Mouse (Mus musculus): ENCODE results near the gene Cyp2d34.

Cyp2d34 gene

DNA sequence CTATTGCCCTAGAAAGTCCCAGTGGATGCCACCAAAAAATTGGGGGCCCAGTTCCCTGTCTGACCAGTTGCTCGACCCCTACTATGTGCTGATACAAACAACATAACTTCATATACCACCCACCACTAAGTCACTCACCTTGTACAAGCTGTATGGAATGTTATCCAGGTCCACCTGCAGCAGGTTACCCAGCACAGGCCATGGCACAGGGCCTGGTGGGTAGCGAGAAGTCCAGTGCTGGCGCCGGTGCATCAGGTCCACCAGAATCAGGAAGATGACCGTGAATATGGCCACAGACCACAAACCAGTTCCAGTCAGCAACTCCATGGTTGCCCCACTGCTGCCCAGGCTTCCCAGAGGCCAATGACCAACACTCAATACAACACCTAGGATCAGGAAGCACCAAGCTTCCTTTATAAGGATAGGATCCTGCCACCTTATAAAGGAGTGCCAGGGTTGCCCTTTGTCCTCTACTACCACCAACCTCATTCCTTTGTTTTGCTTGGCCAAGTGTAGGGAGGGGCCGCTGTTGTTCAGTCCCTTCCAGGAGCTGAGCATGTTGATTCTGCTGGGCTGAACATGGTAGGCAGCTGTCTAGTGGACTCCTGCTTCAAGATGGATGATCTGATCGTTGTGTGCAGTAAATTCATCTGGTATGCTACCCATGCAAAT is at the start of gene Cyp2d34:
TSS of gene Cyp2d34 (minus strand) at position 416 of the 672 bp plus-strand sequence.
- DNase-seq = peak; percentile 78

DNA sequence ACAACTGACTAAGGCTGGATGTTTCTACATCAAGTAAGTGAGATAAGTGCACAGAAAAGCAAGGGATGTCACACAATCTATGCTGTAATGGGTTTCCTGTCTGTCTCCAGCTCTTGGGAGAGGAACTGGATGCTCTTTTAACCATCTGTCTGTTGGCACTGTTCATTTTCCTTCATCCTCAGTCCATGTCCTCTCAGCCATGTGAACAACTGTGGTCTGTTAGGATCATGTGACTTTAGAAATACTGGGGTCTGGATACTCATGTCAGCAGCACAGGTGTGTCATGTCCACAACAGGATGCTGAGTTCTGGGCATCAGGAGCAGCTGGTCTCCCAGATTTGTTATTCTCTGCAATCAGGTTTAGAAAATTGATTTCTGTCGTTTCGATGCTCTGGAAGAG is 35.6 kb upstream of the Cyp2d34 start:
- peak; percentile 94 for DNase-seq

DNA sequence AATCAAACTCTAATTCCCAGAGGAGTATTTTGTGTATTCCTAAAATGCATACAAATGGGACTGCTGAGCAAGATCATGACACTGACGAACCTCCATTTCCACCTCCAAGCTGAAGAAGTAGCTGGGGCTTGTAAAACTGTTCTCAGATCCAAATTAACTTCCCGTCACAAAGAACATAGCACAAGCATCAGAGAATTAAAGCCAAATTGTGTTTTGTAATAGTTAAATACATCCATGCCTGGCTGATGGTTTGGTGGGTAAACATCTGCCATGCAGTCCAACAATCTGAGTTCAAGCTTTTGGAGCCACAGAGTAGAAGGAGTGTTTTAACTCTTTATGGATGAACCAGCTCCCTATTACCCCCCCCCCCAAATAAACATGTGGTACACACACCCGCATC is 23.6 kb upstream of the Cyp2d34 start:
- no peak for DNase-seq

DNA sequence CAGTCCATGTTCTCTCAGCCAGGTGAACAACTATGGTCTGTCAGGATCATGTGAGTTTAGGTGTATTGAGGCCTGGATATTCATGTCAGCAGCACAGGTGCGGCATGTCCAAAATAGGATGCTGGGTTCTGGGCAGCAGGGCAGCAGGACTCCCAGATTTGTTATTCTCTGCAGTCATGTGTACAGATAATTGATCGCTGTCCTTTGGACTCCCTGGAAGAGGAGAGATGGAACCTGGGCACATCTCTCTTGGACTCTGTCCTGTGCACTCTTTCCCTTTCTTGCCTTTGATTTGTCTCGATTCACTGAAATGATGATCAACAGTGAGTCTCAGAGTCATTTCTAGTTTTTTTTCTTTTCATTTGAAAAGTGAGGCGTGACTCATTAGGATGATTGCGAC is 23.0 kb upstream of the Cyp2d34 start:
- no peak for DNase-seq

DNA sequence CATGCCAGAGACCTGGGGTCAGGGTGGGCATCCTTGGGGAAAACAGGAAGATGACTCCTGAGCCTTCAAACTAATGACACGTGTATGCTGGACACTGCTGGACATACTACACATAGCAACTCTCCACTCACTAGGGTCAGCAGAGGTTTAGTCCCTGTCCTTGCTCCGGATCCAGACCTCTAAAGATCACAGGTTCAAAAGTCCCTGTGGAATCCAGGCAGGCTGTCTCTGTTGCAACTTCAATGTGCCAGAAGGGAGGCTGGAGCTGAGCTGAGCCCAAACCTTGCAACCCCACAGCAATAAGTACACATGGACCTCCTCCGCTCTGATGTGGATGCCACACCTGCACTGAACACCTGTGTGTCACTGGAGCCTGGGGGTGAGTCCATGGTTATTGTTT is 22.0 kb upstream of the Cyp2d34 start:
- DNase-seq = no peak

DNA sequence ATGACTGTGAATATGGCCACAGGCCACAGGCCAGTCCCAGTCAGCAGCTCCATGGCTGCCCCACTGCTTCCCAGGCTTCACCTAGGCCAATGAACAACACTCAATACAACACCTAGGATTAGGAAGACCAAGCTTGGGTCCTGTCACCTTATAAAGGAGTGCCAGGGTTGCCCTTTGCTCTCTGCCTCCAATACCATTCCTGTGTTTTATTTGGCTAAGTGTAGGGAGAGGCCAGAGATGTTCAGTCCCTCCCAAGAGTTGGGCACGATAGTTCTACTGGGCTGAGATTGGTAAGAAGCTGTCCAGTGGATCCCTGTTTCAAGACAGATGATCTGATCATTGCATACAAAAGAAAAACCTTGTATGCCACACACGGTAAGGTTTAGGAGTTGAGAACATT is 21.2 kb upstream of the Cyp2d34 start:
- DNase-seq = no peak

DNA sequence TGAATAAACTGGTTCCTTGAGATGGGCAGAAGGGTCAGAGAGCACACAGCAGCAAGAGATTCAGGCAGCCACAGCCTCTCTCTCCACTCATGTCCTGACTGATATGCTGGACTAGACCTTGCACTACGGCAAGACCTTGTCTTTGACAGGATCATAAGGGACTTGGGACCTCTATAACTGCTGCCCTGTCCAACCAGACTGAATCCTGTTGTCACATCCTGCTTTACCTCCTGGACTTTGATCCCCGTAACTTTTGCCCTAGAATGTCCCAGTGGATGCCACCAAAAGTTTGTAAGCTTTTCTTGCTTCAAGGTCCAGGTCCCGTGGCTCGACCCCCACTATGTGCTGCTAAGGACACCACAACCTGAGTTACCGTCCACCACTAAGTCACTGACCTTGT is 20.6 kb upstream of the Cyp2d34 start:
- DNase-seq = no peak

DNA sequence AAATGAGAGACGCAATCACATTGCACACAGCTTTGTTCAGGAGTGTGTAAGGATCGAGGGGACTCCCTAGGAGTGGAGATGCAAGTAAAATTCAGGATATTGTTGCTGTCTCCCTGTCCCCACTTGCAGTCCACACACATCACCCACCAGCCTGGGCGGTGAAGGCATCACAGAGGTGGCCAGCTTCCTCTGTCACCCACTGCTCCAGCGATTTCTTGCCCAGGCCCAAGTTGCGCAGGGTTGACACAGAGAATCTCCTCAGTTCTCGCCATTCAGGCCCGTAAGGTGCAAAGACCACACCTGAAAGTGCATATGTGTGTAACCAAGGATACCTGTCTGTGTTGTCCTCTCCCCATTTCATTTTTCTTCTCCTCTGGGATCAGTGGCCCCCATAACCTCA is 19.5 kb upstream of the Cyp2d34 start:
- DNase-seq = no peak

DNA sequence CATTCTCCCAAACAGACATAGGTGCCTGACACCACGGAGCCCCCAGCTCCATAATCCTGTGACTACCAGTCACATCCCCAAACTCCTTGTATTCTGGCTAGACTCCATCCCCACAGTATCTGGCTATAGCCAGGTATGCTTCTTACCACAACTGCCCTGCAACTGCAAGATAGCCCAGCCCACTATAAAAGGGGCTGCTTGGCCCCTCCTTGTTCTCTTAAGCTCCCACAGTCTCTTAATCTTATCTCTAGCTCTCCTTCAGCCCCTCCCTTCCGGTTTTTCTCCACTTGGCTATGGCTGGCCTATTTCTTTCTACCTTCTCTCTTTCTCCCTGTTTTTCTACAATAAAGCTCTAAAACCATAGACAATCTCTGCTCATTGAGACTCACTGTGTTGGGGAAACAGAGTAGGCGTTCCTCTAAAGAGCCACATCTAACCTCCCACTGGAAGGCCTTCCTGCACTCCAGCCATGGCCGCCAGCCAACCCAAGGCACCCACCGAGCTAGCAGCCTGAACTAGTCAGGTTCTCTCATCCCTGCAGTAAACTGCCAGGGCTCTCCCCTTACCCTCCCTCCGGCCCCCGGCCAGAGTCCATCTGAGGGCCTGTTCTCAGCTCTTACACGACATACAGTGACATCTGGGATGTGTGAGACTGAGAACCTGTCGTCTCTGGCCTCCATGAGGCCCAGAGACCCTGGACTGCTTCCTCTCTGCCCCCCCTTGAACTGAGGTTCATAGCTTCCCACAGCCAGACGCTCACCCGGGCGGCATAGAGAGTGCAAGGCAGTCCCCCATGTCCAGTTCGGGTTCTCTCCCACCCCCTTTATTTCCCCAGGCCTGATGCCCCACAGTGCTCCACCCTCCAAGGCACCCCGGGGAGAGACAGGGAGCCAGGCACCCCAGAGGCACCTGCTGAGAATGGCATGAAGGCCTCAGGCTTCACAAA is 16.7 kb upstream of the Cyp2d34 start:
- DNase-seq = peak; percentile 58

DNA sequence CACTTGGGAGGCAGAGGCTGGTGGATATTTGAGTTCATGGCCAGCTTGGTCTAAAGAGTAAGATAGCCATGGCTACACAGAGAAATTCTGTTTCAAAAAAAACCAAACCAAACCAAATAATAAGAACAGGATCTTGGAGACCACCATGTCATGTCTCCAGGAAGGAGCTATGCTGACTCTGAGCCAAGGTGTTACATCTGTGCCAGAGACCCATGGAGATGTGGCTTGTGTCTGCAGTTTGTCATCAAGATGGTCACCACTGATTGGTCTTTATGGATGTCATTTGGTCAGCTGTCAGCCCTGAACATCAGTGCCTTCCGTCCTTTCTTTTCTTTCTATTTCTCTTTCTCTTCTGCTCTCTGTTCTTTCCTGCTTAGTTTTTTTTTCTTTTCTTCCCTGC is 14.2 kb upstream of the Cyp2d34 start:
- peak; percentile 40 for DNase-seq

DNA sequence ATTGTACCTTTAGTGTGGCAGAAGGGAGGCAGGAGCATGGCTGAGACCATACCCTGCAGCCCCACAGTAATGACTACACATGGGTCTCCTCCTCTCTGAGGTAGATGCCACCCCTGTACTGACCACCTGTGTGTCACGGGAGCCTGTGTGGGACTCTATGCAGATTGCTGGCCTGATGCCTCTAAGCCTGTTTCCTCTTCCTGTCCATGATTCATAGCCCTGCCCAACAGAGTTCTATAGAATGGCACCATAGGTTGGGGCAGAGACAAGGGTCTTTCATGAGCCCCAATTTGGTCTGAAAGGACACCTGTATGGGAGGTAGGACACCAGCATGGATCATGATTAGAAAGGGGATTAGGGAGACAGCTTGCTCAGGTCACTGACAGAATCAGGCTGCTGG is 1.2 kb upstream of the Cyp2d34 start:
- peak; percentile 58 for DNase-seq

DNA sequence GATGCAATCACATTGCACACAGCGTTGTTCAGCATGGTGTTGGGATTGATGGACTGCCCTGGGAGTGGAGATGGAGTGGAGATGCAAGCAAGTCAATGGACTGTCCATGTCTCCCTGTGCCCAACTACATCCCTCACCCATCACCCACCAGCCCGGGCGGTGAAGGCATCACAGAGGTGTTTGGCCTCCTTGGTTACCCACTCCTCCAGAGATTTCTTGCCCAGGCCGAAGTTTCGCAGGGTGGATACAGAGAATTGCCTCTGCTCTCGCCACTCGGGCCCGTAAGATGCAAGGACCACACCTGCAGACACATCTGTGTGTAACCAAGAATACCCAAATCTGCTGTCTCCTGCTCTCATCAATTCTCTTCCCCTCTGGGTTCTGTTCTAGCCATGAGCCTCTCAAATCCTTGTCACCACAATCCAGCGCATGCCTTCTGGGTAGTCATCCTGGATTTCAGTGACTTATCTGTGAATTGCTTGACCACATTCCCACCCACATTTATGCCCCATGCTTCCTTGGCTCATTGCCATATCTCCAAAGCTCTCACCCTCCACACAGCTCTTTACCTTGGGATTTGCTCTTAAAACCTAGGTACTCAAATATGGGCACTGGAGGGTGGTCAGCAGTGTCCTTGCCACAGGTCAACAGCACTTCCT is 2.3 kb downstream of the Cyp2d34 start:
- DNase-seq = peak; percentile 83

DNA sequence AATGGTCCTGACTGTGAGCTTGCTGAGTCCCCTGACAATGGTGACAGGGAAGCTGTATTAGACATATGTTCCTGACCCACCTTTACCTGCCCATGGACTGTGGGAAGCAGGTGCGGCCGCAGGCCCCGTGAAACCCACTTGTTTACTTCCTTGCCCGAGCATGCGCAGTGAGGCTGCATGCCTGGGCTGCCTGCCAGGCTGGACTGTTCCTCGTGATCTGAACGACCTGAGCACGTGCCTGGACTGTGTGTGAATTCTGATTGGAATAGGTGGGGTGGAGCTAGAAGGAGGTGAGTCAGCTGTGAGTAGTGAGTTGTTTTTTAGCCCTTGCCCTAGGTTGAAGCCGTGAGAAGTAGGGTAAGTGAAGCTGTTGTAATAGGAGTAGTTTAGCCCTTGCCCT is 38.1 kb downstream of the Cyp2d34 start:
- DNase-seq = peak; percentile 85

DNA sequence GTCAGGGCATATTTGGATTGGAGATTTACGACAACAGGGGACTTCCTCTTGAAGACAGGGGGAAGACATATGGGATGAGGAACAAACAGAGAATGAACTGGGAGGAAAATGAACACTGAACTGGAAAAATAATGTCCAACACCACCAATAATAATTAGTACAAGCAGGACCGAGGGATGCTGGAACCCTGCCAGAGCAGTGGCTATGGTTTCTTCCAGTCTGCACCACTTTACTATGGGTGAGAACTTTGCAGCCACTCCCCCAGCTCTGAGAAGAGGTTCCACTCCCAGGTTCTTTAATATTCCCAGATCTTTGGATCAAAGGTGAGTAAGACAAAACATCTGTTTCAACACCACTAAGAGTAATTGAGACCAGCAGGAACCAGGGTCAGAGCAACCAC is 41.7 kb downstream of the Cyp2d34 start:
- DNase-seq = peak; percentile 16

DNA sequence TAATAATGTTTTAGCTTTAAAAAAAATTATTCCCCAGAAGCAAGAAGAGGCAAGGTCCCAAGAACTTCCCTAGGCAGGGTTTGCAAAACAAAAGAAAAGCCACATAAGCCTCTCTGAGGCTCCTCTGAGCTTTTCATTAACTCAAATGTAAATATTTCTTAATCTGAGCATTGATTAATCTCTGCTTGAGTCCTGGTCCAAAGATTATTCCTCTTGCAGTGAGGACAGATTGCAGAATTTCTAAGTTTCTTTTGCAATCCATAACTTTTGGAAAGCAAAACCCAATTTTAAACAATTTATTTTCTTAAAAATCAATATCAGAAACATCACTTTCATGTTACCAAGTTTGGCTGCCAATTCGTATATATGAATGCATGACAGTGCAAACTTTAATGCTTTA is 47.9 kb downstream of the Cyp2d34 start:
- DNase-seq = no peak
